Mouse (Mus musculus) hindbrain, postnatal 0 days (tissue): ENCODE results near the gene Tmc8. TPM values are rescaled to one million over a fixed set of nuclear protein-coding genes. Genes with fewer than 3 reads are reported as not detected.
A peak's percentile ranks its signal among the peaks of the same experiment; 100 is the strongest.
"Not testable (repeated sequence)": the region's sequence is repeated elsewhere in the genome, so short reads cannot be mapped to it uniquely, and the experiment has no call there.

Source experiments
- ATAC-seq: fragments of 200-750 bp; cut with Nextera tagmentation; 2 replicates; pipeline ENCODE4 v1.8.0; 2017; ENCODE audit warnings: mild to moderate bottlenecking, moderate TSS enrichment, moderate library complexity
- DNase-seq: peaks from one replicate; pipeline ENCODE4 v3.0.0-alpha.2; 2015; ENCODE audit warnings: low spot score
- H3K27ac ChIP-seq: fragments of 300-500 bp; sonication (generic); 2 replicates; pipeline ENCODE4 v1.5.1; 2014; ENCODE audit warnings: mild to moderate bottlenecking
- H3K27me3 ChIP-seq: fragments of 300-500 bp; sonication (generic); 2 replicates; pipeline ENCODE4 v1.6.1; 2014; ENCODE audit warnings: low read length, mixed read lengths; ENCODE audit not compliant: insufficient read depth
- H3K36me3 ChIP-seq: fragments of 300-500 bp; sonication (generic); 2 replicates; pipeline ENCODE4 v1.6.1; 2014; ENCODE audit warnings: low read length, mixed read lengths; ENCODE audit not compliant: insufficient read depth
- H3K4me1 ChIP-seq: fragments of 300-500 bp; sonication (generic); 2 replicates; pipeline ENCODE4 v1.6.1; 2014; ENCODE audit warnings: antibody characterized with exemption, low read length, mixed read lengths; ENCODE audit not compliant: insufficient read depth
- H3K4me2 ChIP-seq: fragments of 300-500 bp; sonication (generic); 2 replicates; pipeline ENCODE4 v1.6.1; 2014; ENCODE audit warnings: low read depth, mild to moderate bottlenecking, low read length, moderate library complexity, mixed read lengths
- H3K4me3 ChIP-seq: fragments of 300-500 bp; sonication (generic); 2 replicates; pipeline ENCODE4 v1.5.1; 2014; ENCODE audit warnings: low read length
- H3K9ac ChIP-seq: fragments of 300-500 bp; sonication (generic); replicated peaks from 2 replicates; pipeline ENCODE4 v1.6.1; 2014; ENCODE audit warnings: mild to moderate bottlenecking, low read length, moderate library complexity, mixed read lengths
- H3K9me3 ChIP-seq: fragments of 300-500 bp; sonication (generic); 2 replicates; pipeline ENCODE4 v1.6.1; 2016; ENCODE audit warnings: low read length, mixed read lengths
- CTCF ChIP-seq: IDR thresholded peaks from 2 replicates; pipeline ENCODE4 v1.5.1; 2016; ENCODE audit warnings: antibody characterized with exemption, control low read depth, low read depth
- WGBS: fragments of 180-500 bp; shearing (Covaris S2); extraction: QIAGEN DNeasy Blood & Tissue Kit; methylation state at CpG from one replicate; pipeline ENCODE4 v1.1.7; 2014; 5-methylcytosine and 5-hydroxymethylcytosine counted together
- polyA plus RNA-seq: library from polyadenylated mRNA; unstranded; fragments of >200 nt; fragmentation: Nextera tagmentation; extraction: Ambion mirVana; gene quantifications from 2 replicates; pipeline ENCODE4 v1.2.1, GENCODE M21; 2015
- total RNA-seq: library from RNA; depleted of rRNA; stranded (reverse); fragments of >200 nt; gene quantifications from 2 replicates; pipeline ENCODE4 v1.2.3, GENCODE M21; 2014; rRNA removed

The Tmc8 gene
- total and polyA plus RNA-seq, 2 experiments from 2014 or later, result 0.44 to 0.73 TPM

GRCm38 (mm10) chr11:117832086-117832969 is 50.5 kb downstream of the Tmc8 start:
- TF ChIP-seq CTCF, result peak; percentile 79
- ATAC-seq (peak; percentile 78), DNase-seq (peak; percentile 79)
- H3K9me3 ChIP-seq, result no peaks in the 10 kb centered on the region
- 17% methylated on average over 28 of the region's 28 CpGs for WGBS
- H3K36me3 ChIP-seq, result no peaks in the 10 kb centered on the region
- peaks cover 7% of the 10 kb centered on the region; the same call in 1 of the 2 replicates for H3K4me1 ChIP-seq
- peak overlapping the region; percentile 45 for H3K4me2 ChIP-seq
- peak overlapping the region; percentile 34; the same call in 1 of the 2 replicates for H3K9ac ChIP-seq
- 0 out of 2 replicates have a peak overlapping the region, but pooled peaks have one; percentile 22 for H3K27ac ChIP-seq
- H3K4me3 ChIP-seq, result peak overlapping the region; percentile 21
- H3K27me3 ChIP-seq, result no peaks in the 10 kb centered on the region

- H3K27ac ChIP-seq, H3K27me3 ChIP-seq, H3K9me3 ChIP-seq, H3K4me3 ChIP-seq, DNase-seq, H3K9ac ChIP-seq, ATAC-seq, H3K4me2 ChIP-seq, H3K36me3 ChIP-seq, H3K4me1 ChIP-seq: not testable (repeated sequence)
- 94% methylated on average over 4 of the region's 6 CpGs for WGBS
Measured at GRCm38 (mm10) chr11:117833509-117833908, 51.6 kb downstream of the Tmc8 start.

GRCm38 (mm10) chr11:117834086-117834485 is 52.2 kb downstream of the Tmc8 start:
- TF ChIP-seq CTCF, result no peak
- Histone ChIP-seq H3K4me2 (no peak overlapping the region), H3K27me3 (no peaks in the 10 kb centered on the region), H3K4me1 (peaks cover 3% of the 10 kb centered on the region; the same call in 1 of the 2 replicates), H3K36me3 (no peaks in the 10 kb centered on the region), H3K9ac (no peak overlapping the region), H3K4me3 (no peak overlapping the region), H3K27ac (no peak overlapping the region), H3K9me3 (no peaks in the 10 kb centered on the region)
- ATAC-seq, result no peak
- 92% methylated on average over 8 of the region's 8 CpGs for WGBS
- no peak for DNase-seq

- peak; percentile 39 for DNase-seq
- no peak overlapping the region for H3K27ac ChIP-seq
- no peak overlapping the region for H3K4me3 ChIP-seq
- no peak for TF ChIP-seq CTCF
- H3K9ac ChIP-seq, result no peak overlapping the region
- H3K27me3 ChIP-seq, result no peaks in the 10 kb centered on the region
- ATAC-seq, result peak; percentile 46; the same call in 1 of the 2 replicates
- no peaks in the 10 kb centered on the region for H3K4me1 ChIP-seq
- peak overlapping the region; percentile 39 for H3K4me2 ChIP-seq
- H3K36me3 ChIP-seq, result no peaks in the 10 kb centered on the region
- H3K9me3 ChIP-seq, result no peaks in the 10 kb centered on the region
- WGBS, result 25% methylated on average over 13 of the region's 13 CpGs
Measured at GRCm38 (mm10) chr11:117836306-117836705, 54.4 kb downstream of the Tmc8 start.

- H3K9me3 ChIP-seq, result no peaks in the 10 kb centered on the region
- 74% methylated on average over 2 of the region's 2 CpGs for WGBS
- no peaks in the 10 kb centered on the region for H3K27me3 ChIP-seq
Measured at GRCm38 (mm10) chr11:117838572-117838971, 56.7 kb downstream of the Tmc8 start.

GRCm38 (mm10) chr11:117839021-117839420 is 57.1 kb downstream of the Tmc8 start:
- no peak for DNase-seq
- Histone ChIP-seq H3K4me3 (no peak overlapping the region), H3K4me1 (no peaks in the 10 kb centered on the region), H3K9ac (no peak overlapping the region), H3K9me3 (no peaks in the 10 kb centered on the region), H3K27ac (no peak overlapping the region), H3K4me2 (no peak overlapping the region), H3K36me3 (no peaks in the 10 kb centered on the region), H3K27me3 (no peaks in the 10 kb centered on the region)
- TF ChIP-seq CTCF, result no peak
- ATAC-seq, result no peak
- 87% methylated on average over 1 of the region's 1 CpGs for WGBS

More at GRCm38 (mm10) chr11:117838572-117838971, 56.7 kb downstream of the Tmc8 start:
- no peaks in the 10 kb centered on the region for H3K36me3 ChIP-seq
- H3K4me3 ChIP-seq, result no peak overlapping the region
- no peak overlapping the region for H3K4me2 ChIP-seq
- no peak overlapping the region for H3K9ac ChIP-seq
- no peaks in the 10 kb centered on the region for H3K4me1 ChIP-seq
- ATAC-seq (no peak), DNase-seq (no peak)
- no peak overlapping the region for H3K27ac ChIP-seq
- no peak for TF ChIP-seq CTCF

GRCm38 (mm10) chr11:117840910-117841309 is 59.0 kb downstream of the Tmc8 start:
- WGBS, result 41% methylated on average over 1 of the region's 1 CpGs
- ATAC-seq (no peak), DNase-seq (no peak)
- Histone ChIP-seq H3K4me2 (no peak overlapping the region), H3K9ac (no peak overlapping the region), H3K9me3 (no peaks in the 10 kb centered on the region), H3K27ac (no peak overlapping the region), H3K4me3 (no peak overlapping the region), H3K36me3 (no peaks in the 10 kb centered on the region), H3K27me3 (no peaks in the 10 kb centered on the region), H3K4me1 (no peaks in the 10 kb centered on the region)
- no peak for TF ChIP-seq CTCF

Other genes starting within 250 kb of the Tmc8 start
- gene Tnrc6c, start 127.8 kb upstream of the Tmc8 start, total RNA-seq, result 56.4 and 64.9 TPM in 2 replicates
- 18.3 and 19.7 TPM in 2 replicates for gene Tnrc6c, start 127.8 kb upstream of the Tmc8 start, polyA plus RNA-seq
- gene Tmc6, start 122 bp downstream of the Tmc8 start, total RNA-seq, result 3.3 and 4.7 TPM in 2 replicates
- 3.2 and 4.9 TPM in 2 replicates for gene Tmc6, start 122 bp downstream of the Tmc8 start, polyA plus RNA-seq
- not detected in 2 replicates for gene 6030468B19Rik, start 15.6 kb downstream of the Tmc8 start, total RNA-seq
- not detected in 2 replicates for gene 6030468B19Rik, start 15.6 kb downstream of the Tmc8 start, polyA plus RNA-seq
- 2.6 TPM in 1 of 2 replicates, not detected in the other for gene Gm20708, start 27.6 kb downstream of the Tmc8 start, total RNA-seq
- gene Gm20708, start 27.6 kb downstream of the Tmc8 start, polyA plus RNA-seq, result 0.67 and 1.4 TPM in 2 replicates
- 21.5 and 31.7 TPM in 2 replicates for gene Syngr2, start 27.6 kb downstream of the Tmc8 start, total RNA-seq
- 17.2 and 18.8 TPM in 2 replicates for gene Syngr2, start 27.6 kb downstream of the Tmc8 start, polyA plus RNA-seq
- gene Afmid, start 43.8 kb downstream of the Tmc8 start, total RNA-seq, result 4.8 and 7.5 TPM in 2 replicates
- 7.9 and 9.0 TPM in 2 replicates for gene Afmid, start 43.8 kb downstream of the Tmc8 start, polyA plus RNA-seq
- 26.1 and 31.5 TPM in 2 replicates for gene Tk1, start 44.0 kb downstream of the Tmc8 start, total RNA-seq
- gene Tk1, start 44.0 kb downstream of the Tmc8 start, polyA plus RNA-seq, result 21.2 and 25.0 TPM in 2 replicates
- 5.6 and 14.6 TPM in 2 replicates for gene Birc5, start 67.2 kb downstream of the Tmc8 start, total RNA-seq
- 45.3 and 50.4 TPM in 2 replicates for gene Birc5, start 67.2 kb downstream of the Tmc8 start, polyA plus RNA-seq
- 0.31 and 0.58 TPM in 2 replicates for gene Tmem235, start 78.7 kb downstream of the Tmc8 start, total RNA-seq
- 0.09 TPM in 1 of 2 replicates, not detected in the other for gene Tmem235, start 78.7 kb downstream of the Tmc8 start, polyA plus RNA-seq
- 1.9 and 4.7 TPM in 2 replicates for gene Tha1, start 91.4 kb downstream of the Tmc8 start, total RNA-seq
- gene Tha1, start 91.4 kb downstream of the Tmc8 start, polyA plus RNA-seq, result 2.0 and 3.4 TPM in 2 replicates
- gene Socs3, start 188.0 kb downstream of the Tmc8 start, total RNA-seq, result 12.3 and 12.4 TPM in 2 replicates
- 6.0 and 7.0 TPM in 2 replicates for gene Socs3, start 188.0 kb downstream of the Tmc8 start, polyA plus RNA-seq
- gene Pgs1, start 204.2 kb downstream of the Tmc8 start, total RNA-seq, result 72.7 and 85.0 TPM in 2 replicates
- 57.2 and 58.3 TPM in 2 replicates for gene Pgs1, start 204.2 kb downstream of the Tmc8 start, polyA plus RNA-seq